Mouse (Mus musculus): Measurements from ENCODE around the gene Lipc. TPM values are rescaled to one million over a fixed set of nuclear protein-coding genes. Genes with fewer than 3 reads are reported as not detected.

Gene Lipc
- 0.98 and 1.2 TPM in 2 replicates for polyA plus RNA-seq (2012; rRNA removed)

- 96% methylated on average over 4 of the region's 4 CpGs for WGBS
- Histone ChIP-seq H3K36me3 (ENCODE audit: control insufficient read depth, insufficient read depth, low read length) (no peaks in the 10 kb centered on the region), H3K27me3 (ENCODE audit: control insufficient read depth, insufficient read depth, low read length) (no peaks in the 10 kb centered on the region)
Measured at GRCm38 (mm10) chr9:70952126-70952525, at the start of gene Lipc. Gene Lipc (minus strand): TSS chr9:70952226.

GRCm38 (mm10) chr9:70999161-70999560, 47.1 kb upstream of the Lipc start:
- DNase-seq: no peak
- TF ChIP-seq POLR2A (IDR thresholded peaks at IDR 0.05; ENCODE audit: control insufficient read depth, extremely low read depth, insufficient read depth, low read length, poor library complexity) (no peak), CTCF (IDR thresholded peaks at IDR 0.05; ENCODE audit: borderline replicate concordance, control insufficient read depth, extremely low read depth, insufficient read depth, low read length, poor library complexity) (no peak)
- WGBS: 87% methylated on average over 4 of the region's 4 CpGs
- Histone ChIP-seq H3K4me3 (ENCODE audit: control insufficient read depth, insufficient read depth, low read length) (no peak overlapping the region), H3K27me3 (ENCODE audit: control insufficient read depth, insufficient read depth, low read length) (no peaks in the 10 kb centered on the region), H3K36me3 (ENCODE audit: control insufficient read depth, insufficient read depth, low read length) (no peaks in the 10 kb centered on the region), H3K27ac (ENCODE audit: control insufficient read depth, insufficient read depth, low read length) (no peak overlapping the region), H3K4me1 (replicated peaks; ENCODE audit: control insufficient read depth, insufficient read depth, low read length) (no peaks in the 10 kb centered on the region)

More at GRCm38 (mm10) chr9:70952126-70952525, at the start of gene Lipc:
- no peak for DNase-seq
- Histone ChIP-seq H3K27ac (ENCODE audit: control insufficient read depth, insufficient read depth, low read length) (no peak within 1 kb of the TSS), H3K4me3 (ENCODE audit: control insufficient read depth, insufficient read depth, low read length) (no peak within 1 kb of the TSS), H3K4me1 (replicated peaks; ENCODE audit: control insufficient read depth, insufficient read depth, low read length) (no peaks in the 10 kb centered on the region)
- TF ChIP-seq POLR2A (IDR thresholded peaks at IDR 0.05; ENCODE audit: control insufficient read depth, extremely low read depth, insufficient read depth, low read length, poor library complexity) (no peak), CTCF (IDR thresholded peaks at IDR 0.05; ENCODE audit: borderline replicate concordance, control insufficient read depth, extremely low read depth, insufficient read depth, low read length, poor library complexity) (no peak)

- no peak overlapping the region for H3K27ac ChIP-seq (ENCODE audit: control insufficient read depth, insufficient read depth, low read length)
- DNase-seq: no peak
- no peaks in the 10 kb centered on the region for H3K27me3 ChIP-seq (ENCODE audit: control insufficient read depth, insufficient read depth, low read length)
- no peak for TF ChIP-seq CTCF (IDR thresholded peaks at IDR 0.05; ENCODE audit: borderline replicate concordance, control insufficient read depth, extremely low read depth, insufficient read depth, low read length, poor library complexity)
- TF ChIP-seq POLR2A (IDR thresholded peaks at IDR 0.05; ENCODE audit: control insufficient read depth, extremely low read depth, insufficient read depth, low read length, poor library complexity): no peak
- H3K36me3 ChIP-seq (ENCODE audit: control insufficient read depth, insufficient read depth, low read length): no peaks in the 10 kb centered on the region
- WGBS: 92% methylated on average over 6 of the region's 6 CpGs
- H3K4me1 ChIP-seq (replicated peaks; ENCODE audit: control insufficient read depth, insufficient read depth, low read length): no peaks in the 10 kb centered on the region
- H3K4me3 ChIP-seq (ENCODE audit: control insufficient read depth, insufficient read depth, low read length): no peak overlapping the region
Measured at GRCm38 (mm10) chr9:70998719-70999118, 46.7 kb upstream of the Lipc start.

GRCm38 (mm10) chr9:70993326-70993725, 41.3 kb upstream of the Lipc start:
- Histone ChIP-seq H3K4me1 (replicated peaks; ENCODE audit: control insufficient read depth, insufficient read depth, low read length) (no peaks in the 10 kb centered on the region), H3K36me3 (ENCODE audit: control insufficient read depth, insufficient read depth, low read length) (no peaks in the 10 kb centered on the region), H3K27ac (ENCODE audit: control insufficient read depth, insufficient read depth, low read length) (no peak overlapping the region), H3K27me3 (ENCODE audit: control insufficient read depth, insufficient read depth, low read length) (no peaks in the 10 kb centered on the region), H3K4me3 (ENCODE audit: control insufficient read depth, insufficient read depth, low read length) (no peak overlapping the region)
- TF ChIP-seq CTCF (IDR thresholded peaks at IDR 0.05; ENCODE audit: borderline replicate concordance, control insufficient read depth, extremely low read depth, insufficient read depth, low read length, poor library complexity) (no peak), POLR2A (IDR thresholded peaks at IDR 0.05; ENCODE audit: control insufficient read depth, extremely low read depth, insufficient read depth, low read length, poor library complexity) (no peak)
- no peak for DNase-seq
- 91% methylated on average over 6 of the region's 6 CpGs for WGBS

- WGBS: 91% methylated on average over 5 of the region's 5 CpGs
- peaks cover 8% of the 10 kb centered on the region for H3K4me1 ChIP-seq (replicated peaks; ENCODE audit: control insufficient read depth, insufficient read depth, low read length)
Measured at GRCm38 (mm10) chr9:70991401-70991800, 39.4 kb upstream of the Lipc start.

GRCm38 (mm10) chr9:70987210-70987609, 35.2 kb upstream of the Lipc start:
- no peaks in the 10 kb centered on the region for H3K27me3 ChIP-seq (ENCODE audit: control insufficient read depth, insufficient read depth, low read length)

More at GRCm38 (mm10) chr9:70991401-70991800, 39.4 kb upstream of the Lipc start:
- H3K36me3 ChIP-seq (ENCODE audit: control insufficient read depth, insufficient read depth, low read length): no peaks in the 10 kb centered on the region
- H3K27ac ChIP-seq (ENCODE audit: control insufficient read depth, insufficient read depth, low read length): no peak overlapping the region
- no peak for TF ChIP-seq CTCF (IDR thresholded peaks at IDR 0.05; ENCODE audit: borderline replicate concordance, control insufficient read depth, extremely low read depth, insufficient read depth, low read length, poor library complexity)
- TF ChIP-seq POLR2A (IDR thresholded peaks at IDR 0.05; ENCODE audit: control insufficient read depth, extremely low read depth, insufficient read depth, low read length, poor library complexity): no peak
- H3K27me3 ChIP-seq (ENCODE audit: control insufficient read depth, insufficient read depth, low read length): no peaks in the 10 kb centered on the region
- H3K4me3 ChIP-seq (ENCODE audit: control insufficient read depth, insufficient read depth, low read length): no peak overlapping the region
- DNase-seq: no peak

GRCm38 (mm10) chr9:70982991-70983480, 31.0 kb upstream of the Lipc start:
- DNase-seq: no peak
- Histone ChIP-seq H3K27me3 (ENCODE audit: control insufficient read depth, insufficient read depth, low read length) (no peaks in the 10 kb centered on the region), H3K4me3 (ENCODE audit: control insufficient read depth, insufficient read depth, low read length) (no peak overlapping the region), H3K4me1 (replicated peaks; ENCODE audit: control insufficient read depth, insufficient read depth, low read length) (peaks cover 8% of the 10 kb centered on the region), H3K27ac (ENCODE audit: control insufficient read depth, insufficient read depth, low read length) (no peak overlapping the region), H3K36me3 (ENCODE audit: control insufficient read depth, insufficient read depth, low read length) (no peaks in the 10 kb centered on the region)
- TF ChIP-seq CTCF (IDR thresholded peaks at IDR 0.05; ENCODE audit: borderline replicate concordance, control insufficient read depth, extremely low read depth, insufficient read depth, low read length, poor library complexity) (no peak), POLR2A (IDR thresholded peaks at IDR 0.05; ENCODE audit: control insufficient read depth, extremely low read depth, insufficient read depth, low read length, poor library complexity) (no peak)
- WGBS: 98% methylated on average over 3 of the region's 3 CpGs

More at GRCm38 (mm10) chr9:70987210-70987609, 35.2 kb upstream of the Lipc start:
- peak; percentile 2 for DNase-seq
- H3K36me3 ChIP-seq (ENCODE audit: control insufficient read depth, insufficient read depth, low read length): no peaks in the 10 kb centered on the region
- H3K27ac ChIP-seq (ENCODE audit: control insufficient read depth, insufficient read depth, low read length): no peak overlapping the region
- H3K4me3 ChIP-seq (ENCODE audit: control insufficient read depth, insufficient read depth, low read length): no peak overlapping the region
- peaks cover 8% of the 10 kb centered on the region for H3K4me1 ChIP-seq (replicated peaks; ENCODE audit: control insufficient read depth, insufficient read depth, low read length)
- no peak for TF ChIP-seq CTCF (IDR thresholded peaks at IDR 0.05; ENCODE audit: borderline replicate concordance, control insufficient read depth, extremely low read depth, insufficient read depth, low read length, poor library complexity)
- no peak for TF ChIP-seq POLR2A (IDR thresholded peaks at IDR 0.05; ENCODE audit: control insufficient read depth, extremely low read depth, insufficient read depth, low read length, poor library complexity)
- WGBS: 16% methylated on average over 2 of the region's 2 CpGs

Data from thymus, adult 2 months (tissue).